Mouse (Mus musculus): ENCODE measurements around the gene Styxl1.

Gene Styxl1

DNA sequence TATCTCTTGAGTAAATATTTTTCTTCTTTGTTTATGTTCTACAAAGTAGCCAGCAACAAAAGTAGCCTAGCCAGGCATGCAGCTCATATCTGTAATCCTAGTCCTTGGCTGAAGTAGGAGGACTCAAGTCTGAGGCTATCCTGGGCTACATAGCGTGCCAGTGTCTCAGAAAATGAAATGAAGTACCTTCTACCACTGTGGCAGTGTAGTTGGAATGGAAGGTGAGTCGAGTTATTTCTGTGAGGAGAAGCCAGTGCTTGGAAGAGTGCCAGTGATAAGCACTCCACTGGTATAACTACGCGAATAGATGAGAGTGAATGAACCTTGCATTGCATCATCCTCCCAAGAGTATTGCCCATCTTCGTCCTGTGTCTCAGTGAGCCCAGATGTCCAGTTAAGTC is 80.5 kb downstream of the Styxl1 start:
- no peak for DNase-seq (ENCODE audit: low read depth)
